Mouse (Mus musculus): ENCODE results near the gene Esf1.

Esf1 gene

DNA sequence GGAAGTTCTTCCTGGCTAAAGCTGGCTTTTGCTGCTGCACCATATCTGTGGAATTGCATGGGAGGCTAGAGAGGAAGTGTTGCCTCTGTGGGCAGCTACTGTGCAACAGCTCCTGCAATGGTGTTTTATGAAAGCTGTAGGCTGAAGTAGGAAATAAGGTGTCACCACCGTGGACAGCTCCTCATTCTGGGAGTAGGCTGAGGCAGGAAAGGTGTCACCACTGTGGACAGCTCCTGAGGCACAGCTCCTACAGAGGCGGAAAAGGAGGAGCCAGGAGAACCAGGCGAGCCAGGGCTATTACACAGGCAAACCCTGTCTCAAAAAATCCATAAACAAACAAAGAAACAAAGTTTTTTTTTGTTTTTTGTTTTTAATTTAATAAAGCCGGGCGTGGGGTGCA, 74.3 kb downstream of the Esf1 start:
- DNase-seq (ENCODE audit: low read depth, low spot score) = peak; percentile 68

DNA sequence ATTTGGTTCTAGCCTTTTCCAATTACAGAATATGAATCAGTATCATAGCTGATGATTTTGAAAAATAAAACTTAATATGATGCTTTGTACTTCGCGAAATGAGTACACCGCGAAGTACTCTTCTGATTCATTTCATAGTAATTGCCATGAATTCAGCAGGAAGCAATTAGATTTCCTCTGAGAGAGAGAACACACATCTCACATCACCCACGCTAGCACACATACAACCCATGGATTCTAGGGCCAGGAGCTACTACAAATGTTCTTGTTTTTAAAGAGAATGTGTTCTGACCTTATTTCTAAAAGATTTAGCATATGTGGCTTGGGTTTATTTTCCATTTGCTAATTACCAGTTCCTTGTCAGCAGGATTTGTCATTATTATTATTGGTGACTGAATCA, 76.9 kb downstream of the Esf1 start:
- DNase-seq (ENCODE audit: low read depth, low spot score) = no peak

GRCm38 (mm10) chr2:140084245-140084644, 86.1 kb downstream of the Esf1 start:
- no peak for DNase-seq (ENCODE audit: low read depth, low spot score)

DNA sequence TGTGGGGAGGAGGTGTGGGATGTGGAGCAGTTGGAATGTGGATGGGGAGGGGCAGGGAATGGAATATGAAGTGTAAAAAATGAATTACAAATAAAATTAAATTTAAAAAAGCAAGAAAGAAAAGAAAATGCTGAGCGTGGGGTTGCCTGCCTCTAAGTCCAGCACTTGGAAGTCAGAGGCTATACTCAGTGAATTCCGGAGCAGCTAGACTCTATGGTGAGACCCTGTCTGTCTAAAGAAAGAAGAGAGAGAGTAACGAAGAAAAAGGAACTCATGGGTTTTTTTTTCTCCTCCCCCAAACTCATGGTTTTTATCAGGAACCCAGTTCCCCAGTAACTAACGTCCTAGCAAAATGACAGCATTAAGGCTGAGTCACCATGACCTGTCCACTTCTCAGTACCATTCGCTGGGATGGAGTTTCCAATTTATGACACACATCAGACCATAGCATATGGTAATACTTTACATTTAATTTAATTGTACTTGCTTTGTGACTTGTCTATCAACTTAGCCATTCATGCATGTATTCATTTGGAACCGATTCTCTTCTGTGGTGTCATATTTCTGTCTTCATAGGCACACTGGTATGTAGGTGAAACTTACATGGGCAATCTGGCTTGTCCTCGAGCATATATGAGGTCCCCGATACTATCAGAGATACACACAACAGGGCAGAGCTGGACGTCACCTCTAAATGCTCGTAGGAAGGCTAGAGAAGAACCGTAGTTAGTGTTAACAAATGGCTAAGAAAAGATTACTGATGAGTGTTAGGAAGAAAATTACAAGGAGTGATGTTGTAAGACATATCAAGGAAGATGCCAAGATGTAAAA, 89.4 kb downstream of the Esf1 start:
- DNase-seq (ENCODE audit: low read depth, low spot score) = no peak

- DNase-seq (ENCODE audit: low read depth, low spot score) = peak; percentile 28
These were observed 91.1 kb downstream of the Esf1 start for GRCm38 (mm10) chr2:140079284-140079683.

DNA sequence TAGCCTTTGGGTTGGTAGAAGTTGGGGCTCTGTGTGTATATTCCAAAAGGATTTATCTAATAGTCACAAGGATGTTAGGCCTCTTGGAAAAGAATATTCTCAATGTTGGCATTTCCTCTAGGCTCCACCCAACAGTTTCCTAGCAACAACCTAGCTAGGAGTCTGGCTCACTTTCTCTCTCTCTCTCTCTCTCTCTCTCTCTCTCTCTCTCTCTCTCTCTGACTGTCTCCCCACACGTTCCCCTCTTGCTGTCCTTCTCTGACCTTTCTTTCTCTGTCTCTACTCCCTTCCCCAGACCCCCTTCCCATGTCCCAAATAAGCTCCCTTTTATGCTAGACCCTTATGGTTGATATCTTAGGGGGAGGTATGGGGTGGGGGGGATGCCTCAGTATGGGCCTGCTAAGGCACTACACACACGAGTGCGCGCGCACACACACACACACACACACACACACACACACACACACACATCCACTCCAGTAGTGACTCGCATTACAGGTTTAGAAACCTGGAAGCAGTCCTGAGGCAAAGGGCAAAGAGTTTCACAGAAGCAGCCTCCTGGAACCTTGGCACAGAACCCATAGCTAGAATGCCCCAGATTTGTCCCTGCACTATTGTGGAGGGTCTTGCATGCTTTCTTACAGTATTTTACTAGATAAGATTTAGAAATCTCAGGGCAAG, 91.6 kb downstream of the Esf1 start:
- no peak for DNase-seq (ENCODE audit: low read depth, low spot score)

- peak; percentile 76 for DNase-seq (ENCODE audit: low read depth, low spot score)
These were observed 92.9 kb downstream of the Esf1 start for GRCm38 (mm10) chr2:140077476-140077875.

GRCm38 (mm10) chr2:140075150-140075549, 95.2 kb downstream of the Esf1 start:
- DNase-seq (ENCODE audit: low read depth, low spot score) = no peak

Data from ES-CJ7 (cell line).